Mouse (Mus musculus) stomach, postnatal 0 days (tissue): Measurements from ENCODE around the gene Col4a1.

ENCODE experiments used
- CTCF ChIP-seq: IDR thresholded peaks from 2 replicates; pipeline ENCODE4 v1.5.1; 2016; ENCODE audit warnings: antibody characterized with exemption, low read depth, mild to moderate bottlenecking, moderate library complexity
- EP300 ChIP-seq: optimal IDR thresholded peaks from 2 replicates; pipeline ENCODE3; 2016; ENCODE audit warnings: antibody characterized with exemption

DNA sequence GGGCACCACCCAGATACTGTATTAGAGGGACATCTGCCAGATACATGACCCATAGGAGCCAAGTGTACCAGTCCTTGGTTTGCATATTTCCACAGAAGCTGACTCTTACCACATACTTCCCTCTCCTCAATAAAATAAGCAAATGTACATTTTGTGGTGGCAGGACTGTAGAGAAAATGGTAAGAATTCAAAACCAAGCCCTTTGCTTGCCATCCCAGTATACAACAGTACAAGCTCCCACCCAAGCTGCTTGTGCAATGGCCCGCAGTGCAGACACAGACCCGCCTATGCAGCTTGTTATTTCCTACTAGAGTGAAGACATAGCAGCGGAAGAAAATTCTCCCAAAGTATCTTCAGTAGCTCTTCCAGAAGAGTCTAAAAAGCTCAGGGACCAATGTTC is 143.8 kb downstream of the Col4a1 start:
- no peak for TF ChIP-seq CTCF
- no peak for TF ChIP-seq EP300
